In the genomic region with DNA sequence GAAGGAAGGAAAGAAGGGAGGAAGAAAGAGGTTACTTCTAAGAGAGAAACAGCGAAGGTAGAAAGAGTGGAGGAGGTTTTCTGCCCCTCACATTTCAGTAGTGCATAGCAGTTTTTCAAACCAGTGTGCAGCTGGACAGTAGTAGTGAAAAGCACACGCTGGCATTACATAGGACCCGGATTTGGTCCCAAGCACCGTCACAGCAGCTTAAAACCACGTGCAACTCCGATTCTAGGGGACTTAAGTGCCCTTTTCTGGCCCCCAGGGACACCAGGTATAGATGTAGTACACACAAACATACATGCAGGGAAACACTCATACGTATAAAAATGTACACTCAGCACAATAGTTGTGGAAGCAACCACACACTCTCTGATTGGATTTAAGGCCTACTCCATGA, we compare ENCODE assay signal across 27 mouse cellular contexts.
"Had no signal": no experiment of that assay in that cellular context is flagged by ENCODE, and none has a peak within 500 bp of the region (broad histone marks: within the 10 kb centered on the region; RNA-seq: fewer than 3 reads in every experiment).

No protein-coding gene starts in this region.

- ATAC-seq: forebrain, embryonic 13.5 days; forebrain, embryonic 14.5 days; forebrain, embryonic 15.5 days; forebrain, embryonic 16.5 days; forebrain, postnatal 0 days had no signal

- H3K27me3 ChIP-seq: embryonic facial prominence, embryonic 13.5 days; embryonic facial prominence, embryonic 15.5 days; forebrain, embryonic 13.5 days; forebrain, embryonic 15.5 days had no signal

- H3K9me3 ChIP-seq: embryonic facial prominence, embryonic 10.5 days; embryonic facial prominence, embryonic 12.5 days; embryonic facial prominence, embryonic 13.5 days; embryonic facial prominence, embryonic 15.5 days; forebrain, embryonic 10.5 days; forebrain, embryonic 12.5 days; forebrain, embryonic 13.5 days; forebrain, embryonic 15.5 days; heart, embryonic 10.5 days had no signal

- H3K4me1 ChIP-seq: forebrain, embryonic 12.5 days; forebrain, embryonic 13.5 days; forebrain, embryonic 15.5 days; heart, embryonic 10.5 days had no signal

- DNase-seq: cerebellum, adult 2 months; cerebellum, adult 8-10 months; cerebellum, adult 9-10 months; cerebellum, adult 9-11 months; cerebellum, postnatal 10 days; cerebellum, postnatal 14 days; cerebellum, postnatal 25 days; cerebellum, postnatal 36 days; embryo, embryonic 11 days; forebrain, postnatal 0 days; gastrocnemius, postnatal 10 days; gastrocnemius, postnatal 14 days; gastrocnemius, postnatal 36 days; heart, adult 18-20 months; heart, adult 2 months had no signal

- H3K4me3 ChIP-seq: embryonic facial prominence, embryonic 10.5 days; embryonic facial prominence, embryonic 12.5 days; embryonic facial prominence, embryonic 13.5 days; embryonic facial prominence, embryonic 15.5 days; erythroblast, embryonic 14.5 days; forebrain, embryonic 10.5 days; forebrain, embryonic 12.5 days; forebrain, embryonic 13.5 days; forebrain, embryonic 15.5 days; heart, adult 2 months; heart, embryonic 10.5 days had no signal

- H3K9ac ChIP-seq: embryonic facial prominence, embryonic 12.5 days; embryonic facial prominence, embryonic 13.5 days; embryonic facial prominence, embryonic 15.5 days; forebrain, embryonic 12.5 days; forebrain, embryonic 13.5 days; forebrain, embryonic 15.5 days; forebrain, postnatal 0 days had no signal

- H3K27ac ChIP-seq: embryonic facial prominence, embryonic 10.5 days; embryonic facial prominence, embryonic 12.5 days; embryonic facial prominence, embryonic 13.5 days; embryonic facial prominence, embryonic 15.5 days; forebrain, embryonic 10.5 days; forebrain, embryonic 12.5 days; forebrain, embryonic 13.5 days; forebrain, embryonic 15.5 days; heart, adult 2 months; heart, embryonic 10.5 days had no signal

- H3K4me2 ChIP-seq: embryonic facial prominence, embryonic 12.5 days; embryonic facial prominence, embryonic 13.5 days; embryonic facial prominence, embryonic 15.5 days; forebrain, embryonic 12.5 days; forebrain, embryonic 13.5 days; forebrain, embryonic 15.5 days had no signal

- H3K36me3 ChIP-seq: embryonic facial prominence, embryonic 12.5 days; embryonic facial prominence, embryonic 13.5 days; embryonic facial prominence, embryonic 15.5 days; forebrain, embryonic 10.5 days; forebrain, embryonic 12.5 days; forebrain, embryonic 15.5 days; heart, embryonic 10.5 days had no signal
